Mouse (Mus musculus): Measurements from ENCODE around the gene Tcf20.

GRCm38 (mm10) chr15:82877309-82877708 is 110.4 kb downstream of the Tcf20 start:
- TF ChIP-seq CTCF (IDR thresholded peaks at IDR 0.05; ENCODE audit: low read depth) (no peak), EP300 (IDR thresholded peaks at IDR 0.05; ENCODE audit: low read depth) (no peak)

Measured in liver, embryonic 14.5 days (tissue).